Mouse (Mus musculus): Measurements from ENCODE around the gene Mgat4a. TPM values are rescaled to one million over a fixed set of nuclear protein-coding genes. Genes with fewer than 3 reads are reported as not detected.

Gene Mgat4a
- polyA plus RNA-seq, 1 experiment, result 0.01 TPM

DNA sequence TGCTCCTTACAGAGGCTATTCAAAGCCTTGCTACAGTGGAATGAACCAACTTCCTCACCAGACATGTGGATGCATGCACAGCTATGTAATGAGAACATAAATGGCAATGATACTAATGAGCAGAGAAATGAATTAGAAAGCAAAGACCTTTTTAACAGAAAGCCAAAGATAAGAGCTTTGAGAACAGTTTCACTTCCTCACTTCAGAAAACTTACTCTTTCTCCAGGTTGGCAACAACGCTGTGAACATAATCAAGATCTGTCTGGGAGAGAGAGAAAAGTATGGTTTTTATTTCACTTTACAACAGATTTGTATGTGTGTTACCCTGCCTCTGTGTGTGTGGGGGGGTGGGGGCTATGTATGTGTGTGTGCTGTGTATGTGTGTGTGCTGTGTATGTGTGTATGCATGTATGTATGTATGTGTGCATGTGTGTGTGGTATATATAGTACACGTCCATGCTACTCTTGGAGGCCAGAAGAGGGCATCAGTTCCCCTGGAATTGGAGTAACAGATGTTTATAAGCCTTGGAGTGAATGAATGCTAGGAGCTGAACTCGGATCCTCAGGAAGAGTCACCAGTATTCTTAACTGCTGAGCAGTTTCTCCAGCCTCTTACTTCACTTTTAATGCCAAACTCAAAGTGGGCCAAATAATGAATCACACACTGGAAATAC, 74.4 kb downstream of the Mgat4a start:
- no peaks in the 10 kb centered on the region for H3K36me3 ChIP-seq (ENCODE audit: control insufficient read depth)
- H3K9me3 ChIP-seq (ENCODE audit: control insufficient read depth, low read length), result no peaks in the 10 kb centered on the region
- no peaks in the 10 kb centered on the region for H3K27me3 ChIP-seq (ENCODE audit: control insufficient read depth)
- H3K4me1 ChIP-seq (ENCODE audit: control insufficient read depth), result peaks cover 5% of the 10 kb centered on the region
- TF ChIP-seq GATA1 (IDR thresholded peaks at IDR 0.05; ENCODE audit: low read length) (no peak), TAL1 (IDR thresholded peaks at IDR 0.05; ENCODE audit: low read length) (no peak)
- H3K4me3 ChIP-seq (replicated peaks), result no peak overlapping the region

DNA sequence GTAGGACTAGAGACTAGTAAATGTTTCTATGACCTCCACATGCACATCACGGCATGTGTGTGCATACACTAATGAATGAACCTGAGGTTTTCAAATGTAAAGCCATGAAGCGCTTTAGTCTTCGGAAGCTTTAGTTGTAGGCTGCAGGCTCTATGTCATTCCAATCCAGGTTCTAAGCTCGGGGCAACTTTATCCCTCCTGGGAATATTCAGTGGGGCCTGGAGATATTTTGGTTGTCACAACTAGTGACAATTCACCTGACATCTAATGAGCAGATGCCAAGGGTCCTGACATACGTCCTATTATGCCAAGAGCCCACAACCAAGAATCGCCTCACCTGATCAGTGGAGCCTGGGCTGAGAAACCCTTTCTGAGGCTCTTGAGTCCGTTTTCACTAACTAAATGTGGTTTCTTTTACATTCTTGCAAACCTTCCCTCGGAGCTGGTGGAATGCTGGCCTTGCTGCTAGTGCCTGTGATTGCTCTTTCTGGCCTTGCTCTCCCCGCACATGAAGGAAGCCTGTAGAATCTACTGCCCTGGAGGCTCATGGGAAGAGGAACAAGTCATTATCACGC, 75.9 kb downstream of the Mgat4a start:
- no peaks in the 10 kb centered on the region for H3K36me3 ChIP-seq (ENCODE audit: control insufficient read depth)
- TF ChIP-seq GATA1 (IDR thresholded peaks at IDR 0.05; ENCODE audit: low read length) (no peak), TAL1 (IDR thresholded peaks at IDR 0.05; ENCODE audit: low read length) (no peak)
- no peaks in the 10 kb centered on the region for H3K4me1 ChIP-seq (ENCODE audit: control insufficient read depth)
- H3K9me3 ChIP-seq (ENCODE audit: control insufficient read depth, low read length), result no peaks in the 10 kb centered on the region
- H3K27me3 ChIP-seq (ENCODE audit: control insufficient read depth), result no peaks in the 10 kb centered on the region
- H3K4me3 ChIP-seq (replicated peaks), result no peak overlapping the region

DNA sequence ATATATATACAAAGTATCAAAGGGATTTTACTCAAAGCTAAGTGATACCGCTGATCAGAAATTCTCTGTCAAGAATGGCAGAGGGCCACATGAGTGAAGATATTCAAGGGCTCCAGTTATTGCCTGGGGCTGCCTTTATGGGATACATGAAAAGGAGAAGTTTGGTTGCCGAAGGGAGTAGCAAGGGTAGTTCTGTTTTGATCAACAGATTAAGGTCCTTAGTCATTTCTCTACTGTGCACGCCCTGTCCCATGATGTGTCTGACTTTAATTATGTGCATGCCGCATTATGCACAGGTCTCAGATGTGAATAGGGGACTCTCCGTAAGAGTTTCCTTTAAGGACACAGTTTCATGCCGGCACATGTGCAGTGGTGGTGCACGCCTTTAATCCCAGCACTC, 83.3 kb downstream of the Mgat4a start:
- no peak overlapping the region for H3K4me3 ChIP-seq (replicated peaks)
- TF ChIP-seq GATA1 (IDR thresholded peaks at IDR 0.05; ENCODE audit: low read length) (no peak), TAL1 (IDR thresholded peaks at IDR 0.05; ENCODE audit: low read length) (no peak)
- H3K9me3 ChIP-seq (ENCODE audit: control insufficient read depth, low read length), result no peaks in the 10 kb centered on the region
- H3K36me3 ChIP-seq (ENCODE audit: control insufficient read depth), result no peaks in the 10 kb centered on the region
- no peaks in the 10 kb centered on the region for H3K27me3 ChIP-seq (ENCODE audit: control insufficient read depth)
- no peaks in the 10 kb centered on the region for H3K4me1 ChIP-seq (ENCODE audit: control insufficient read depth)

DNA sequence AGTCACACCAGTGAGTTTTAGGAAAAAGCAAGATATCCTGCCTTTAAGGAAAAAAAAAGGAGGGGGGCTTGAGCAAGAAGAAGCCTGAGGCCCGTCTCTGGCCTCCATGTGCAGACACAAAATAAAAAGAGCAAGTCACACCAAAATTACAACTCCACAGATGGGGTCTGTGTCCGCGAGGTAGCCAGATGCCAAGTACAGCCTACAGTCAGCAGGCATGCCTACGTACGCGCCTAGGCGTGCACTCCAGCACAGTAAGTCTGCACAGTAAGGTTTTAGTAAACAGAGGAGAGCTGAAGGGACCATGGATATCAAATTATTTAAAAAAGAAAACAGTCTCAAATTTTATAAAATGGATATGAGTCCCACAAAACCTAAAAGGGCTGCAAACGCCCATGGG, 89.5 kb downstream of the Mgat4a start:
- TF ChIP-seq TAL1 (IDR thresholded peaks at IDR 0.05; ENCODE audit: low read length) (no peak), GATA1 (IDR thresholded peaks at IDR 0.05; ENCODE audit: low read length) (no peak)
- Histone ChIP-seq H3K27me3 (ENCODE audit: control insufficient read depth) (no peaks in the 10 kb centered on the region), H3K36me3 (ENCODE audit: control insufficient read depth) (no peaks in the 10 kb centered on the region; the same call in 1 of the 2 replicates), H3K9me3 (ENCODE audit: control insufficient read depth, low read length) (no peaks in the 10 kb centered on the region), H3K4me3 (replicated peaks) (no peak overlapping the region), H3K4me1 (ENCODE audit: control insufficient read depth) (no peaks in the 10 kb centered on the region; the same call in 1 of the 2 replicates)

- Histone ChIP-seq H3K9me3 (ENCODE audit: control insufficient read depth, low read length) (no peaks in the 10 kb centered on the region), H3K4me3 (replicated peaks) (no peak overlapping the region), H3K36me3 (ENCODE audit: control insufficient read depth) (no peaks in the 10 kb centered on the region; the same call in 1 of the 2 replicates), H3K4me1 (ENCODE audit: control insufficient read depth) (peaks cover 2% of the 10 kb centered on the region), H3K27me3 (ENCODE audit: control insufficient read depth) (no peaks in the 10 kb centered on the region)
- TF ChIP-seq GATA1 (IDR thresholded peaks at IDR 0.05; ENCODE audit: low read length) (no peak), TAL1 (IDR thresholded peaks at IDR 0.05; ENCODE audit: low read length) (no peak)
Measured at GRCm38 (mm10) chr1:37448361-37449095, 92.3 kb downstream of the Mgat4a start.

DNA sequence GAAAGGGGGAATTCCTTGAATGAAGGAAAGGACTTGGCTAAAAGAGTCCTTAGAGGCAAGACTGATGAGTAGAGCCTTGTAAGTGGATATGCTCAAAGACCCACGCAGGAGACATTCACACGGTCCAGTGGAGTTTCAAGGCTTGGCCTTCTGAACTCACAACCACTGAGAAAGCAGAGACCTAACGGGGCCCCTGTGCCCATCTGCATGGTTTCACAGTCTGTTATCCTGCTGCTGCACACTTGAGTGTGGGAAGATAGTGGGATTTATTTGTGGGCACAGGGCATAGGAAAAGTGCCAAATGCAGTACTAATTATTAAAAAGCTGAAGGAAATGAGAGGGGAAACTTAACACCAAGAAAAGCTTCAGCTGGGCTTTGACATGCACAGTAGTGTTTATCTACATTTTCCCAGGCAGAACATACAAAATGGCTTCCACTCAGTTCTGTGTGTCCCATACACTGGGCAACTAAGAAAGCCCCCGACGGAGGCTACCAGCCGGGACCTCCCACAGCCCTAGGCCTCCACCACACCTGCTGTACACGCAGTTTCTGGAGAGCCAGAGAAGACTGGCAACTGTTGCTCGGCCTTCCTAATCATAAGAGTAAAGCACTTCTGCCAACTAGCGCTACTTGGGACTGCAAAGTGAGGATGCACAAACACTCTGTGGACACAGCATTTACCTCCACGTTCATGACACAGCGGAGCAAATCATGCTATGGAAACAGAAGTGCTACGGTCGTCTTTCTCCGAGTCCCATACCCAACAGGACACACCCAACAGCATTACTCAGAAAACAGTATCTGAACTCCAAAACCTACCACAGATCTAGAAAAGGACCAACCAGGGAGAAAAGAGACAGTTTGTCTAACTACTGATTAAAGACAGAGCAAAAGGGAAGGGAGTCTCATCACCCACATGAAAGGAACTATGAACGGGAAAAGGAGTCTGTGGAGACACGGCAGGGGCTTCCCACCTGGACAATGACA, 97.7 kb downstream of the Mgat4a start:
- Histone ChIP-seq H3K4me3 (replicated peaks) (no peak overlapping the region), H3K36me3 (ENCODE audit: control insufficient read depth) (peaks cover 47% of the 10 kb centered on the region), H3K4me1 (ENCODE audit: control insufficient read depth) (peaks cover 17% of the 10 kb centered on the region), H3K9me3 (ENCODE audit: control insufficient read depth, low read length) (no peaks in the 10 kb centered on the region), H3K27me3 (ENCODE audit: control insufficient read depth) (no peaks in the 10 kb centered on the region)
- TF ChIP-seq TAL1 (IDR thresholded peaks at IDR 0.05; ENCODE audit: low read length) (no peak), GATA1 (IDR thresholded peaks at IDR 0.05; ENCODE audit: low read length) (no peak)

GRCm38 (mm10) chr1:37436419-37436818, 104.4 kb downstream of the Mgat4a start:
- peak; percentile 51; the same call in 1 of the 2 replicates for TF ChIP-seq GATA1 (IDR thresholded peaks at IDR 0.05; ENCODE audit: low read length)
- TF ChIP-seq TAL1 (IDR thresholded peaks at IDR 0.05; ENCODE audit: low read length), result peak; percentile 72
- no peaks in the 10 kb centered on the region for H3K9me3 ChIP-seq (ENCODE audit: control insufficient read depth, low read length)
- H3K4me1 ChIP-seq (ENCODE audit: control insufficient read depth), result peaks cover 54% of the 10 kb centered on the region
- H3K4me3 ChIP-seq (replicated peaks), result peak overlapping the region; percentile 6
- peaks cover 96% of the 10 kb centered on the region for H3K36me3 ChIP-seq (ENCODE audit: control insufficient read depth)
- H3K27me3 ChIP-seq (ENCODE audit: control insufficient read depth), result no peaks in the 10 kb centered on the region

- no peaks in the 10 kb centered on the region for H3K9me3 ChIP-seq (ENCODE audit: control insufficient read depth, low read length)
- TF ChIP-seq GATA1 (IDR thresholded peaks at IDR 0.05; ENCODE audit: low read length), result no peak
- TF ChIP-seq TAL1 (IDR thresholded peaks at IDR 0.05; ENCODE audit: low read length), result no peak
- H3K36me3 ChIP-seq (ENCODE audit: control insufficient read depth), result peaks cover 61% of the 10 kb centered on the region
- no peaks in the 10 kb centered on the region for H3K27me3 ChIP-seq (ENCODE audit: control insufficient read depth)
- H3K4me3 ChIP-seq (replicated peaks), result peak overlapping the region; percentile 92
- H3K4me1 ChIP-seq (ENCODE audit: control insufficient read depth), result peaks cover 62% of the 10 kb centered on the region
Measured at GRCm38 (mm10) chr1:37430297-37430840, 110.4 kb downstream of the Mgat4a start.

Data from erythroblast, embryonic 14.5 days (primary cell).